Mouse (Mus musculus): ENCODE measurements around the gene Spata1. TPM values are rescaled to one million over a fixed set of nuclear protein-coding genes. Genes with fewer than 3 reads are reported as not detected.

Gene Spata1
- polyA plus RNA-seq, 2 experiments from 2014 or later = 7.8 to 8.7 TPM

- no peak for ATAC-seq
Observed at GRCm38 (mm10) chr3:146418901-146419300, 80.7 kb downstream of the Spata1 start.

- ATAC-seq = no peak
Observed at GRCm38 (mm10) chr3:146417873-146418272, 81.7 kb downstream of the Spata1 start.

GRCm38 (mm10) chr3:146414555-146414954 is 85.0 kb downstream of the Spata1 start:
- no peak for ATAC-seq

GRCm38 (mm10) chr3:146413992-146414391 is 85.6 kb downstream of the Spata1 start:
- ATAC-seq = no peak

GRCm38 (mm10) chr3:146413016-146413415 is 86.5 kb downstream of the Spata1 start:
- ATAC-seq = no peak

- ATAC-seq = no peak
Observed at GRCm38 (mm10) chr3:146412480-146412879, 87.1 kb downstream of the Spata1 start.

GRCm38 (mm10) chr3:146412008-146412407 is 87.5 kb downstream of the Spata1 start:
- ATAC-seq = no peak

GRCm38 (mm10) chr3:146410114-146410513 is 89.4 kb downstream of the Spata1 start:
- no peak for ATAC-seq

Other genes with a start within 250 kb of the Spata1 start
- gene Ssx2ip, start 95.1 kb downstream of the Spata1 start, polyA plus RNA-seq (2017; shearing (Covaris generic)) = 1 to 10 TPM in 1 of 2 experiments, under 1 TPM in 1; 0.62 to 1.1 TPM
- 1 to 10 TPM; 6.0 to 8.3 TPM for gene Ctbs, start 50.0 kb downstream of the Spata1 start, polyA plus RNA-seq (2017; shearing (Covaris generic))
- gene Gng5, start 54 bp upstream of the Spata1 start, polyA plus RNA-seq (2017; shearing (Covaris generic)) = 100 to 1,000 TPM; 270 to 377 TPM
- gene Rpf1, start 21.7 kb upstream of the Spata1 start, polyA plus RNA-seq (2017; shearing (Covaris generic)) = 10 to 100 TPM; 37.8 to 49.8 TPM
- not detected for gene Uox, start 70.7 kb upstream of the Spata1 start, polyA plus RNA-seq (2017; shearing (Covaris generic))
- gene Dnase2b, start 115.8 kb upstream of the Spata1 start, polyA plus RNA-seq (2017; shearing (Covaris generic)) = not detected
- gene 4930503B20Rik, start 151.6 kb upstream of the Spata1 start, polyA plus RNA-seq (2017; shearing (Covaris generic)) = not detected
- under 1 TPM in 1 of 2 experiments, not detected in 1; 0.52 TPM for gene Samd13, start 185.8 kb upstream of the Spata1 start, polyA plus RNA-seq (2017; shearing (Covaris generic))